30 mouse cellular contexts compared by ENCODE assay signal in the genomic region with DNA sequence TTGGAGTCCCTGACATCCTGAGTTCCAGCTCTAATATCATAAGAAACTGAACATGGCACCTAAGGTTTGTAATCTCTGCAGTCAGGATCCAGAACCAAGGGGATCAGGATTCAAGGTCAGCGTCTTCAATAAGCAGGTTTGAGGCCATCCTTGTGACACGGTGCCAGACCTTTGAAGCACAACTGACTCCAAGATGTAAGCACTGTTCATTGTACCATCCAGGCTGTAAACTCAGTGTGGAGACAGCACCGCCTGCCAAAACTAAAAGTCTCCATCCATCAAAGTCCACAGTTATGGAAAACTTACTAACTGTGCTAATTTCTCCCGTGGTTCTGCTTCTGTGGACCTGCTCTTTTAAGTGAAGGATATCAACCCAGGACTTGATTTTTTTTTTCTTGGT. TPM values are rescaled to one million over a fixed set of nuclear protein-coding genes. Genes with fewer than 3 reads are reported as not detected.
DNase-seq lines count a peak whose midpoint lies in the region; TF ChIP-seq lines count a peak whose summit lies in the region.
"Had no signal": no experiment of that assay in that cellular context is flagged by ENCODE, and none has a peak within 500 bp of the region (broad histone marks: within the 10 kb centered on the region; RNA-seq: fewer than 3 reads in every experiment).

No protein-coding gene starts in this region.

- no peaks in the 10 kb centered on the region for H3K27me3 ChIP-seq in kidney, adult 2 months (replicated peaks; ENCODE audit: control insufficient read depth, insufficient read depth, low read length)
- H3K27me3 ChIP-seq: embryonic facial prominence, embryonic 15.5 days; forebrain, embryonic 12.5 days; heart, embryonic 13.5 days; limb, embryonic 15.5 days; midbrain, embryonic 12.5 days; neural tube, embryonic 13.5 days had no signal

- TF ChIP-seq POLR2A in kidney, adult 2 months (IDR thresholded peaks at IDR 0.05; ENCODE audit: low read depth, low read length): no peak

- H3K9ac ChIP-seq in ES-E14 (ENCODE audit: insufficient read depth, low read depth, low read length, poor library complexity, severe bottlenecking): peak overlapping the region; percentile 30; the same call in 1 of the 2 replicates
- H3K9ac ChIP-seq: embryonic facial prominence, embryonic 15.5 days; forebrain, embryonic 12.5 days; forebrain, postnatal 0 days; heart, embryonic 13.5 days; hindbrain, embryonic 14.5 days; limb, embryonic 15.5 days; liver, embryonic 14.5 days; lung, embryonic 14.5 days; midbrain, embryonic 12.5 days; neural tube, embryonic 13.5 days had no signal

- in situ Hi-C loops in ES-E14 (cut with MboI; ENCODE audit: low sequenced_read_pairs in 2 of 2, unreplicated experiment in 2 of 2): no loop called here

- 56% methylated on average over 4 of the region's 4 CpGs for WGBS in kidney, adult 2 months

- peak; percentile 31 for DNase-seq in adrenal gland, adult 2 months
- DNase-seq in adrenal gland, postnatal 4 days (ENCODE audit: low spot score in 2 of 2): no peak
- DNase-seq in kidney, adult 2 months: peak; percentile 42
- DNase-seq in kidney, postnatal 14 days: no peak
- DNase-seq in A20 (ENCODE audit: low read depth, low spot score): peak; percentile 36
- no peak for DNase-seq in ES-E14 (ENCODE audit: low read depth, low spot score)
- DNase-seq in cerebellum, adult 11-12 months: no peak
- no peak for DNase-seq in lung, postnatal 10 days
- DNase-seq: cerebellum, adult 2 months; cerebellum, postnatal 14 days; forebrain, postnatal 0 days; gastrocnemius, postnatal 10 days; heart, postnatal 10 days; kidney, adult 18-20 months; layer of hippocampus, postnatal 36 days; lung, embryonic 14.5 days; right cerebral cortex, postnatal 14 days; thymus, postnatal 14 days had no signal

- no peaks in the 10 kb centered on the region for H3K9me3 ChIP-seq in ES-E14 (ENCODE audit: control insufficient read depth, insufficient read depth, low read depth, low read length)
- H3K9me3 ChIP-seq: embryonic facial prominence, embryonic 10.5 days; embryonic facial prominence, embryonic 15.5 days; forebrain, embryonic 12.5 days; G1E; heart, embryonic 13.5 days; limb, embryonic 10.5 days; limb, embryonic 15.5 days; midbrain, embryonic 12.5 days; neural tube, embryonic 13.5 days had no signal

- peaks cover 9% of the 10 kb centered on the region for H3K4me1 ChIP-seq in kidney, adult 2 months (ENCODE audit: control insufficient read depth, insufficient read depth, low read length)
- H3K4me1 ChIP-seq in ES-E14 (ENCODE audit: control insufficient read depth in 2 of 2, insufficient read depth in 2 of 2, low read length in 2 of 2, poor library complexity in 1 of 2): peaks cover 9 to 19% of the 10 kb centered on the region in 2 experiments; a peak in 3 of 4 replicates

- no peaks in the 10 kb centered on the region for H3K36me3 ChIP-seq in kidney, adult 2 months (ENCODE audit: control insufficient read depth, insufficient read depth, low read length)
- no peaks in the 10 kb centered on the region; the same call in none of the 2 replicates for H3K36me3 ChIP-seq in ES-E14 (ENCODE audit: control insufficient read depth, insufficient read depth, low read length, poor library complexity, severe bottlenecking)
- H3K36me3 ChIP-seq: embryonic facial prominence, embryonic 10.5 days; embryonic facial prominence, embryonic 15.5 days; forebrain, embryonic 12.5 days; G1E; heart, embryonic 13.5 days; limb, embryonic 15.5 days; midbrain, embryonic 12.5 days; neural tube, embryonic 13.5 days had no signal

- H3K27ac ChIP-seq in kidney, adult 2 months (ENCODE audit: insufficient read depth, low read depth, low read length): no peak overlapping the region
- H3K27ac ChIP-seq in ES-E14 (ENCODE audit: insufficient read depth, low read depth, low read length, poor library complexity, severe bottlenecking): no peak overlapping the region; the same call in 1 of the 2 replicates
- H3K27ac ChIP-seq: embryonic facial prominence, embryonic 10.5 days; embryonic facial prominence, embryonic 15.5 days; forebrain, embryonic 12.5 days; heart, embryonic 13.5 days; hindbrain, embryonic 14.5 days; kidney, postnatal 0 days; limb, embryonic 10.5 days; limb, embryonic 15.5 days; liver, embryonic 14.5 days; midbrain, embryonic 12.5 days; neural tube, embryonic 13.5 days had no signal

- H3K4me3 ChIP-seq in kidney, adult 2 months (ENCODE audit: insufficient read depth, low read depth, low read length): no peak overlapping the region
- no peak overlapping the region for H3K4me3 ChIP-seq in ES-E14 (ENCODE audit: insufficient read depth in 1 of 2, low read depth in 1 of 2, low read length in 2 of 2, poor library complexity in 1 of 2, severe bottlenecking in 1 of 2)
- H3K4me3 ChIP-seq: embryonic facial prominence, embryonic 10.5 days; embryonic facial prominence, embryonic 15.5 days; forebrain, embryonic 12.5 days; heart, embryonic 13.5 days; limb, embryonic 10.5 days; limb, embryonic 15.5 days; midbrain, embryonic 12.5 days; neural tube, embryonic 13.5 days had no signal

- TF ChIP-seq CTCF in kidney, adult 2 months (conservative IDR thresholded peaks at IDR 0.05; ENCODE audit: insufficient read depth, insufficient read length, low read depth, low read length): no peak

TF ChIP-seq in ES-E14, 5 proteins besides CTCF, POLR2A, EP300 and RAD21:
- TF ChIP-seq ZNF384 (IDR thresholded peaks at IDR 0.05; ENCODE audit: low read depth, low read length) (no peak), HCFC1 (IDR thresholded peaks at IDR 0.05; ENCODE audit: borderline replicate concordance, insufficient read depth, low read length) (no peak), ZC3H11A (IDR thresholded peaks at IDR 0.05; ENCODE audit: borderline replicate concordance, low read depth, low read length) (no peak), CHD2 (IDR thresholded peaks at IDR 0.05; ENCODE audit: low read depth, low read length) (no peak), MAFK (IDR thresholded peaks at IDR 0.05; ENCODE audit: insufficient read depth, low read depth, low read length) (no peak)
TF ChIP-seq in ES-E14: peak in this region for 0.

RNA-seq across cellular contexts. Expression of a gene that starts 2.5 kb away (rescaled TPM):
- 100 to 1,000 TPM in 1 of 2 experiments, 10 to 100 TPM in 1; 98.3 to 113 TPM for total RNA-seq in adrenal gland, adult 2 months (2021)
- 1.4 and 2.2 TPM in 2 replicates for polyA plus RNA-seq in adrenal gland, adult 2 months (2012; rRNA removed)
- 100 to 1,000 TPM; 158 to 176 TPM for total RNA-seq in adrenal gland, postnatal 4 days (2021)
- 14.4 and 20.9 TPM in 2 replicates for polyA plus RNA-seq in kidney, adult 2 months (2012; rRNA removed)
- total RNA-seq in ES-E14 (2012; rRNA removed): 142 and 160 TPM in 2 replicates

RNA-seq across cellular contexts. Expression of a gene that starts 59.9 kb away (rescaled TPM):
- total RNA-seq in adrenal gland, adult 2 months (2021): 1 to 10 TPM; 2.9 to 8.3 TPM
- polyA plus RNA-seq in adrenal gland, adult 2 months (2012; rRNA removed): 0.15 and 0.16 TPM in 2 replicates
- 10 to 100 TPM in 1 of 2 experiments, 1 to 10 TPM in 1; 6.3 to 11.6 TPM for total RNA-seq in adrenal gland, postnatal 4 days (2021)
- 33.7 and 41.2 TPM in 2 replicates for polyA plus RNA-seq in kidney, adult 2 months (2012; rRNA removed)
- total RNA-seq in ES-E14 (2012; rRNA removed): 7.1 and 15.6 TPM in 2 replicates

Comparison
In these comparisons a context has a peak if more than half of its experiments do, and no peak if none do; other contexts are left out.
1. DNase-seq: peak in adrenal gland, adult 2 months (single experiment), kidney, adult 2 months (single experiment) and A20 (single experiment); none in adrenal gland, postnatal 4 days (0 of 2), kidney, postnatal 14 days (single experiment), ES-E14 (single experiment), cerebellum, adult 11-12 months (single experiment) and lung, postnatal 10 days (single experiment).